Mouse (Mus musculus): ENCODE data around the gene Ncoa1. TPM values are rescaled to one million over a fixed set of nuclear protein-coding genes. Genes with fewer than 3 reads are reported as not detected.
"Not testable (repeated sequence)": the region's sequence is repeated elsewhere in the genome, so short reads cannot be mapped to it uniquely, and the experiment has no call there.

The Ncoa1 gene
- polyA plus RNA-seq, 1 experiment = 35.2 TPM

GRCm38 (mm10) chr12:4245742-4246141 lies 231.2 kb downstream of the Ncoa1 start:
- peaks cover 2% of the 10 kb centered on the region; the same call in 1 of the 2 replicates for H3K4me1 ChIP-seq (ENCODE audit: control insufficient read depth, insufficient read depth, low read length)
- TF ChIP-seq POLR2A (IDR thresholded peaks at IDR 0.05; ENCODE audit: borderline replicate concordance, low read depth, low read length) (no peak), CTCF (IDR thresholded peaks at IDR 0.05; ENCODE audit: low read depth, low read length) (no peak)
- H3K4me3 ChIP-seq (ENCODE audit: insufficient read depth, low read length) = no peak overlapping the region
- H3K27ac ChIP-seq (ENCODE audit: insufficient read depth, low read depth, low read length) = no peak overlapping the region

- no peak overlapping the region for H3K4me3 ChIP-seq (ENCODE audit: insufficient read depth, low read length)
- TF ChIP-seq POLR2A (IDR thresholded peaks at IDR 0.05; ENCODE audit: borderline replicate concordance, low read depth, low read length) (no peak), CTCF (IDR thresholded peaks at IDR 0.05; ENCODE audit: low read depth, low read length) (no peak)
- H3K27ac ChIP-seq (ENCODE audit: insufficient read depth, low read depth, low read length) = no peak overlapping the region
- peaks cover 2% of the 10 kb centered on the region; the same call in 1 of the 2 replicates for H3K4me1 ChIP-seq (ENCODE audit: control insufficient read depth, insufficient read depth, low read length)
These were observed 233.2 kb downstream of the Ncoa1 start for GRCm38 (mm10) chr12:4243805-4244204.

GRCm38 (mm10) chr12:4240281-4240680 lies 236.7 kb downstream of the Ncoa1 start:
- H3K27ac ChIP-seq (ENCODE audit: insufficient read depth, low read depth, low read length); H3K4me3 ChIP-seq (ENCODE audit: insufficient read depth, low read length): not testable (repeated sequence)
- H3K4me1 ChIP-seq (ENCODE audit: control insufficient read depth, insufficient read depth, low read length) = peaks cover 20% of the 10 kb centered on the region

GRCm38 (mm10) chr12:4237481-4237880 lies 239.5 kb downstream of the Ncoa1 start:
- no peak for TF ChIP-seq POLR2A (IDR thresholded peaks at IDR 0.05; ENCODE audit: borderline replicate concordance, low read depth, low read length)
- no peak for TF ChIP-seq CTCF (IDR thresholded peaks at IDR 0.05; ENCODE audit: low read depth, low read length)
- peaks cover 23% of the 10 kb centered on the region for H3K4me1 ChIP-seq (ENCODE audit: control insufficient read depth, insufficient read depth, low read length)
- peak overlapping the region; percentile 74; the same call in 1 of the 2 replicates for H3K27ac ChIP-seq (ENCODE audit: insufficient read depth, low read depth, low read length)
- H3K4me3 ChIP-seq (ENCODE audit: insufficient read depth, low read length) = no peak overlapping the region

- Histone ChIP-seq H3K4me3 (ENCODE audit: insufficient read depth, low read length) (peak within 1 kb of the TSS; percentile 78), H3K4me1 (ENCODE audit: control insufficient read depth, insufficient read depth, low read length) (peaks cover 44% of the 10 kb centered on the region), H3K27ac (ENCODE audit: insufficient read depth, low read depth, low read length) (peak within 1 kb of the TSS; percentile 90)
- TF ChIP-seq CTCF (IDR thresholded peaks at IDR 0.05; ENCODE audit: low read depth, low read length) (no peak), POLR2A (IDR thresholded peaks at IDR 0.05; ENCODE audit: borderline replicate concordance, low read depth, low read length) (no peak)
These were observed 243.1 kb downstream of the Ncoa1 start, which contains the start of the genes Ptrhd1 and Cenpo for GRCm38 (mm10) chr12:4233572-4234508. Gene Ptrhd1, plus strand, starts transcription at chr12:4234027. Gene Cenpo, minus strand, starts transcription at chr12:4234294.

GRCm38 (mm10) chr12:4232777-4233176 lies 244.2 kb downstream of the Ncoa1 start:
- TF ChIP-seq POLR2A (IDR thresholded peaks at IDR 0.05; ENCODE audit: borderline replicate concordance, low read depth, low read length) (no peak), CTCF (IDR thresholded peaks at IDR 0.05; ENCODE audit: low read depth, low read length) (no peak)
- Histone ChIP-seq H3K27ac (ENCODE audit: insufficient read depth, low read depth, low read length) (peak overlapping the region; percentile 90), H3K4me1 (ENCODE audit: control insufficient read depth, insufficient read depth, low read length) (peaks cover 44% of the 10 kb centered on the region), H3K4me3 (ENCODE audit: insufficient read depth, low read length) (peak overlapping the region; percentile 47)

- Histone ChIP-seq H3K4me1 (ENCODE audit: control insufficient read depth, insufficient read depth, low read length) (peaks cover 25% of the 10 kb centered on the region), H3K4me3 (ENCODE audit: insufficient read depth, low read length) (no peak overlapping the region), H3K27ac (ENCODE audit: insufficient read depth, low read depth, low read length) (no peak overlapping the region)
- TF ChIP-seq CTCF (IDR thresholded peaks at IDR 0.05; ENCODE audit: low read depth, low read length) = no peak
- TF ChIP-seq POLR2A (IDR thresholded peaks at IDR 0.05; ENCODE audit: borderline replicate concordance, low read depth, low read length) = no peak
These were observed 246.8 kb downstream of the Ncoa1 start for GRCm38 (mm10) chr12:4230156-4230555.

- Histone ChIP-seq H3K4me1 (ENCODE audit: control insufficient read depth, insufficient read depth, low read length) (peaks cover 31% of the 10 kb centered on the region), H3K27ac (ENCODE audit: insufficient read depth, low read depth, low read length) (no peak overlapping the region), H3K4me3 (ENCODE audit: insufficient read depth, low read length) (no peak overlapping the region)
- TF ChIP-seq POLR2A (IDR thresholded peaks at IDR 0.05; ENCODE audit: borderline replicate concordance, low read depth, low read length) (no peak), CTCF (IDR thresholded peaks at IDR 0.05; ENCODE audit: low read depth, low read length) (no peak)
These were observed 264.1 kb downstream of the Ncoa1 start for GRCm38 (mm10) chr12:4212908-4213307.

- H3K4me1 ChIP-seq (ENCODE audit: control insufficient read depth, insufficient read depth, low read length) = peaks cover 31% of the 10 kb centered on the region
- no peak overlapping the region for H3K4me3 ChIP-seq (ENCODE audit: insufficient read depth, low read length)
- H3K27ac ChIP-seq (ENCODE audit: insufficient read depth, low read depth, low read length) = peak overlapping the region; percentile 50
- TF ChIP-seq CTCF (IDR thresholded peaks at IDR 0.05; ENCODE audit: low read depth, low read length) (peak; percentile 33; the same call in 1 of the 2 replicates), POLR2A (IDR thresholded peaks at IDR 0.05; ENCODE audit: borderline replicate concordance, low read depth, low read length) (no peak)
These were observed 265.8 kb downstream of the Ncoa1 start for GRCm38 (mm10) chr12:4211174-4211573.

GRCm38 (mm10) chr12:4209196-4209595 lies 267.8 kb downstream of the Ncoa1 start:
- Histone ChIP-seq H3K4me3 (ENCODE audit: insufficient read depth, low read length) (no peak overlapping the region), H3K4me1 (ENCODE audit: control insufficient read depth, insufficient read depth, low read length) (peaks cover 31% of the 10 kb centered on the region), H3K27ac (ENCODE audit: insufficient read depth, low read depth, low read length) (no peak overlapping the region)
- TF ChIP-seq POLR2A (IDR thresholded peaks at IDR 0.05; ENCODE audit: borderline replicate concordance, low read depth, low read length) (no peak), CTCF (IDR thresholded peaks at IDR 0.05; ENCODE audit: low read depth, low read length) (no peak)
